8 mouse cellular contexts compared by ENCODE assay signal in genomic region chr10:122887528-122888183, GRCm38 (mm10).
A peak's percentile ranks its signal among the peaks of the same experiment; 100 is the strongest.
DNase-seq lines count a peak whose midpoint lies in the region; ATAC-seq and TF ChIP-seq lines count a peak whose summit lies in the region.

No protein-coding gene starts in this region.

- H3K9ac ChIP-seq in hindbrain, postnatal 0 days (replicated peaks; ENCODE audit: low read length): peak overlapping the region; percentile 2; the same call in 1 of the 2 replicates

- ATAC-seq in hindbrain, postnatal 0 days: peak; percentile 48

- 6% methylated on average over 10 of the region's 10 CpGs for WGBS in hindbrain, postnatal 0 days

- peaks cover 46% of the 10 kb centered on the region for H3K4me1 ChIP-seq in hindbrain, postnatal 0 days (ENCODE audit: insufficient read depth, low read length)

- no peaks in the 10 kb centered on the region for H3K27me3 ChIP-seq in hindbrain, postnatal 0 days (ENCODE audit: insufficient read depth, low read length)

- no peaks in the 10 kb centered on the region for H3K36me3 ChIP-seq in hindbrain, postnatal 0 days (ENCODE audit: insufficient read depth, low read length)

- H3K27ac ChIP-seq in hindbrain, postnatal 0 days: peak overlapping the region; percentile 77

- H3K4me2 ChIP-seq in hindbrain, postnatal 0 days (ENCODE audit: low read depth, low read length): 0 out of 2 replicates have a peak overlapping the region, but pooled peaks have one; percentile 34

- TF ChIP-seq CTCF in hindbrain, postnatal 0 days (IDR thresholded peaks at IDR 0.05; ENCODE audit: low read depth): no peak

- peak; percentile 27 to 56 for DNase-seq in adrenal gland, adult (ENCODE audit: inconsistent age in 2 of 2, low spot score in 1 of 2)
- no peak for DNase-seq in adrenal gland, postnatal 25 days
- peak; percentile 53 to 55 for DNase-seq in right cerebral cortex, postnatal 10 days (ENCODE audit: low spot score in 2 of 2)
- no peak for DNase-seq in right cerebral cortex, adult 18-20 months
- DNase-seq in hindbrain, postnatal 0 days (ENCODE audit: low spot score): peak; percentile 86
- peak; percentile 76 for DNase-seq in neural tube, embryonic 10.5 days (ENCODE audit: extremely low spot score, low spot score)
- no peak for DNase-seq in layer of hippocampus, adult 18-20 months (ENCODE audit: low spot score in 2 of 2)
- DNase-seq in natural killer cell, adult 2 months (ENCODE audit: low spot score in 2 of 2): no peak

- H3K9me3 ChIP-seq in hindbrain, postnatal 0 days (ENCODE audit: low read length): no peaks in the 10 kb centered on the region

- no peak overlapping the region for H3K4me3 ChIP-seq in hindbrain, postnatal 0 days (ENCODE audit: low read length)

Comparison
In these comparisons a context has a peak if more than half of its experiments do, and no peak if none do; other contexts are left out.
1. DNase-seq: peak in adrenal gland, adult (2 of 2), right cerebral cortex, postnatal 10 days (2 of 2), hindbrain, postnatal 0 days (single experiment) and neural tube, embryonic 10.5 days (single experiment); none in adrenal gland, postnatal 25 days (single experiment), right cerebral cortex, adult 18-20 months (single experiment), layer of hippocampus, adult 18-20 months (0 of 2) and natural killer cell, adult 2 months (0 of 2).